Mouse (Mus musculus) cerebellum, adult 2 months (tissue): ENCODE measurements at regions not wholly inside any gene's neighbourhood (a gene's known extent, or its start where the extent isn't known, plus 50 kb on each side); places are given as distances from the start of the nearest gene placed in this dataset.
"Not testable (repeated sequence)": the region's sequence is repeated elsewhere in the genome, so short reads cannot be mapped to it uniquely, and the experiment has no call there.

Experiments
- DNase-seq, 2 experiments: peaks; one replicate each; pipeline ENCODE4 v3.0.0; 2021
- H3K27ac ChIP-seq: fragments of 200-500 bp; 2 replicates; pipeline ENCODE4 v1.5.1; 2012; ENCODE audit warnings: low read length, control low read depth, inconsistent platforms; ENCODE audit not compliant: insufficient read depth
- H3K27me3 ChIP-seq: fragments of 200-500 bp; 2 replicates; pipeline ENCODE4 v1.6.1; 2012; ENCODE audit warnings: inconsistent platforms, mild to moderate bottlenecking, low read length, moderate library complexity; ENCODE audit not compliant: control insufficient read depth, insufficient read depth
- H3K4me1 ChIP-seq: fragments of 200-500 bp; 2 replicates; pipeline ENCODE4 v1.6.1; 2011; ENCODE audit warnings: low read length; ENCODE audit not compliant: control insufficient read depth, insufficient read depth
- H3K4me3 ChIP-seq: fragments of 200-500 bp; replicated peaks from 2 replicates; pipeline ENCODE3; 2011; ENCODE audit warnings: mild to moderate bottlenecking, low read depth, low read length, control low read depth; ENCODE audit not compliant: insufficient read depth
- CTCF ChIP-seq: fragments of 200-500 bp; IDR thresholded peaks from 2 replicates; pipeline ENCODE4 v1.5.1; 2011; ENCODE audit warnings: low read depth, mild to moderate bottlenecking, control low read depth, low read length, moderate library complexity, borderline replicate concordance; ENCODE audit not compliant: insufficient read depth
- POLR2A ChIP-seq: fragments of 200-500 bp; IDR thresholded peaks from 2 replicates; pipeline ENCODE4 v1.6.1; 2011; ENCODE audit warnings: low read length, control low read depth, borderline replicate concordance; ENCODE audit not compliant: insufficient read depth
- WGBS: fragments of 180-500 bp; shearing (Covaris S2); methylation state at CpG from one replicate; pipeline ENCODE4 v1.1.7; 2018; 5-methylcytosine and 5-hydroxymethylcytosine counted together

DNA sequence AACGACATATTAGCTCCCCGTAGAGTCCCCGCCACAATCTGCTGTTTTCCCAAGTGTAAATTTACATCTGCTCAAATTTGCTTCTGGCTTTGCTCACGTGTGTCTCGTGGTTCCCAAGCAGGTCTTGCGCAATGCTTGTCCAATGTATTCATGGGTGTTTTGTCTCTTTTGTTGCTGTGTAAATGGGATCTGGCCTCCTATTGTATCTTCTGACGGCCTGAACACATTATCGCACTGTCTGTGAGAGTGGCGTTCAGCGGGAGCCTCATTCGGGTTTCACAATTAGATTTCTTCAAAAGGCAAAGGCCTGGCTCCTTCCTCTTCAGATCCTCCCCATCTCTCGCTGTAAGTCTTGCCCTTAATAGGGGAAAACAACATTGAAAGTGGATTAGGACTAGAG lies 274.5 kb downstream of the Fam19a5 start:
- no peak overlapping the region for H3K27ac ChIP-seq
- no peaks in the 10 kb centered on the region for H3K4me1 ChIP-seq
- no peak for TF ChIP-seq CTCF
- TF ChIP-seq POLR2A: no peak
- H3K27me3 ChIP-seq: no peaks in the 10 kb centered on the region; the same call in 1 of the 2 replicates
- DNase-seq: no peak
- H3K4me3 ChIP-seq: no peak overlapping the region
- 69% methylated on average over 12 of the region's 12 CpGs for WGBS

DNA sequence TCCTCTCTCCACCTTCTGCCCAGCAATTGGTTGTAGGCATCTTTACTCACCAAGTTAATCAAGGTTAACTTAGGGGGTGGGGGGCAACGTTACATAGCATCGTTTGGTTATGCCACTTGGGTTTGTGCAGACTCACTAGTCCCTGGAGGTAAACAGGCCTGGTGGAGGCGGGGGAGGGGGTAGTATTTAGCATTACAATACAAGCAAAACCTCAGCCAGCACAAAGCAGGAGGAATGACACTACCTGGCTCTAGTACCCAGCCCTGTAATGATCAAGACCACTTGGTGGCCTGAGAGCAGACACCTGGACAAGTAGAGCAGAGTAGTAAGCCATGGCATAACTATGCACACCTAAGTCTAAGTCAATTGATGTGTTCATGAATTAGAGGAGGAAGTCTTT lies 298.0 kb downstream of the Fam19a5 start:
- no peak overlapping the region for H3K4me3 ChIP-seq
- TF ChIP-seq CTCF (no peak), POLR2A (no peak)
- H3K27ac ChIP-seq: no peak overlapping the region
- no peaks in the 10 kb centered on the region for H3K27me3 ChIP-seq
- WGBS: 53% methylated on average over 3 of the region's 3 CpGs
- no peaks in the 10 kb centered on the region for H3K4me1 ChIP-seq
- no peak for DNase-seq

- no peaks in the 10 kb centered on the region for H3K4me1 ChIP-seq
- 22% methylated on average over 2 of the region's 2 CpGs for WGBS
- H3K4me3 ChIP-seq: no peak overlapping the region
- no peak for TF ChIP-seq POLR2A
- TF ChIP-seq CTCF: no peak
- no peak overlapping the region for H3K27ac ChIP-seq
- DNase-seq: no peak
- no peaks in the 10 kb centered on the region; the same call in 1 of the 2 replicates for H3K27me3 ChIP-seq
Measured at GRCm38 (mm10) chr15:87859069-87859468, 315.0 kb downstream of the Fam19a5 start.

DNA sequence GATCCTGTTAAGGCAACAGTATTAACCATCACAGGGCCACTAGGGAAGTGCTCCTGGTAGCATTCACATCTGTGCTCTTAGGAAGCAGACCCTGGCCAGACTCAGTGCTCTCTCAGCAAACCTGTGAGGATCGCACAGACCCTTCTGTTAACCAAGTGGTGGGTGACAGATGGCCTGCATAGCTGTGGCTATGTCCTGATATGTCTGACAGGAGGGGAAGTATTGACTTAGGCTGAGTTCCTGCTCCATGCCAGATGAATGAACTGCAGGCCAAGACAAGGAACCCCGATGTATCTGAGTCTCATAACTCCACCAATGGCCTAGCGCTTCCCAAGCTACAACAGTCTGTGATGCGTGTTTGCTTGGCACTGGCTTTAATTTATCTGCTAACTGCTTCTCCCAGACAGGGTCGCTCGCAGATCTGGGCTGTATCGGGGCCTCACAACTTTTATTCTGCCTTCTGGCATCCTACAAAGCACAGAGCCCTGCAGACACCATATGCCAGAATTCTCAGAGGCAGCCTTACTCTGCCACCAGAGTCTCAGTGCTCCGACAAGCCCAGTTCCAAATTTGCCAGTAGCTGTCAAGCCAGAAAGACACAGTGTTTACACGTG lies 332.3 kb downstream of the Fam19a5 start:
- DNase-seq: no peak
- TF ChIP-seq CTCF: no peak
- TF ChIP-seq POLR2A: no peak
- WGBS: 26% methylated on average over 9 of the region's 9 CpGs
- Histone ChIP-seq H3K27me3 (no peaks in the 10 kb centered on the region; the same call in 1 of the 2 replicates), H3K4me3 (no peak overlapping the region), H3K27ac (no peak overlapping the region), H3K4me1 (peaks cover 10% of the 10 kb centered on the region)

DNA sequence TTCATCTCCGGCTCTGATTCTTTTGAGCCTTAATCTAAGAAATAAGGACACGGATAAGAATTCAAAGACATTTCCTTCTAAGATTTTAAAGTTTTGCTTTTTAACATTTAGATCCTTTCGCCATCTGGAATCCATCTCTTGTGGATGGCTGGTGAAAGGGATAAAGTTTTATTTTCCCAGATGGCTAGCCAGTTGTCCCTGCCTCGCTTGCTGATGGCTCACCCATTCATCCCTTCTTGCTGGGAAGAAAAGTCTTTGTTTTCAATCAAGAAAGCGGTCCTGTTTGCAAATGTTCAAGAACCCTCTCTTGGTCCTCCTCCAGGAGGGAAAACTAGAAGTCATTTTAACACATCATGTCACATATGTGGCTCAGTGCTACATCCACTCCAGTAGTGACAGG lies 346.8 kb downstream of the Fam19a5 start:
- DNase-seq: no peak
- no peak overlapping the region for H3K4me3 ChIP-seq
- WGBS: 97% methylated on average over 5 of the region's 5 CpGs

DNA sequence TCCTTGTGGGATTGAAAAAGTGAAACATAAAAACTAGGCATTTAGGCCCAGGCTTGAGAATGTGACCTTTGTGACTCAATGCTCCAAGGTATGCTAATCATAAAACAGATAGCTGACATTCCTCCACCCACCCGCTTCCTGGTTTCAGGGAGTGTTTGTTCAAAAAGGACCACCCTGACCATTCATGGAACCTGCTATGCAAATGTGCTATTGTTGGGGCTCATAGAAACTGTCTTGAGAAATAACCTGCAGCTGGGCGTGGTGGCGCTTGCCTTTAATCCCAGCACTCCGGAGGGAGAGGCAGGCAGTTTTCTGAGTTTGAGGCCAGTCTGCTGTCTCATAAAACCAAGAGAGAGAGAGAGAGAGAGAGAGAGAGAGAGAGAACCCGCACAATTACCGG lies 350.8 kb downstream of the Fam19a5 start:
- 92% methylated on average over 6 of the region's 6 CpGs for WGBS
- H3K27me3 ChIP-seq, H3K4me3 ChIP-seq, H3K4me1 ChIP-seq, H3K27ac ChIP-seq, DNase-seq: not testable (repeated sequence)

More for the DNA sequence above, 346.8 kb downstream of the Fam19a5 start:
- no peak overlapping the region for H3K27ac ChIP-seq
- H3K27me3 ChIP-seq: no peaks in the 10 kb centered on the region
- H3K4me1 ChIP-seq: no peaks in the 10 kb centered on the region
- TF ChIP-seq CTCF (no peak), POLR2A (no peak)

DNA sequence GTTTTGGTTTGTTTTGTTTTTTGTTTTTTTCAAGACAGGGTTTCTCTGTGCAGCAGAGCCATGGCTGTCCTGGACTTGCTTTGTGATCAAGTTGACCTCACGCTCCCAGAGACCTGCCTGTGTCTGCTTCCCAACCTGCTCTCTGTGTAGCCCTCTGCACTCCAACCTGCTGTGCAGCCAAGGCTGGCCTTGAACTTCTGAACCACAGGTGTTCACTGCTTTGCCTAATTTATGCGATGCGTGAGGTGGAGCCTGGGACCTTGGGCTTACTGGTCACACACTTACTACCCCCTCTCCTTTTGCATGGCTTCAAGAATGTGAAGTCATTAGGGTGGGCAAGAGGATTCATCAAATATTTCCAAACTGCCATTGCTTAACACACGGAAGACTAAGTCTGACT lies 354.6 kb downstream of the Fam19a5 start:
- no peak overlapping the region for H3K4me3 ChIP-seq
- H3K27me3 ChIP-seq: no peaks in the 10 kb centered on the region
- H3K4me1 ChIP-seq: peaks cover 8% of the 10 kb centered on the region
- TF ChIP-seq CTCF (no peak), POLR2A (no peak)
- no peak overlapping the region for H3K27ac ChIP-seq
- DNase-seq: no peak
- WGBS: 86% methylated on average over 4 of the region's 4 CpGs

- H3K4me1 ChIP-seq: peaks cover 6% of the 10 kb centered on the region; the same call in 1 of the 2 replicates
- WGBS: 13% methylated on average over 6 of the region's 6 CpGs
- H3K27ac ChIP-seq: no peak overlapping the region
- H3K27me3 ChIP-seq: no peaks in the 10 kb centered on the region
- H3K4me3 ChIP-seq: no peak overlapping the region
- DNase-seq: peak; percentile 35 to 63
- no peak for TF ChIP-seq POLR2A
- TF ChIP-seq CTCF: no peak
Measured at GRCm38 (mm10) chr15:87904436-87904835, 360.3 kb downstream of the Fam19a5 start.
